Mouse (Mus musculus) cerebellum, adult 2 months (tissue): ENCODE measurements around the gene 6430548M08Rik. TPM values are rescaled to one million over a fixed set of nuclear protein-coding genes. Genes with fewer than 3 reads are reported as not detected.
A peak's percentile ranks its signal among the peaks of the same experiment; 100 is the strongest.

Experiments used
- DNase-seq, 2 experiments: peaks; one replicate each; pipeline ENCODE4 v3.0.0; 2021
- H3K27ac ChIP-seq: fragments of 200-500 bp; 2 replicates; pipeline ENCODE4 v1.5.1; 2012; ENCODE audit warnings: low read length, control low read depth, inconsistent platforms; ENCODE audit not compliant: insufficient read depth
- H3K27me3 ChIP-seq: fragments of 200-500 bp; 2 replicates; pipeline ENCODE4 v1.6.1; 2012; ENCODE audit warnings: inconsistent platforms, mild to moderate bottlenecking, low read length, moderate library complexity; ENCODE audit not compliant: control insufficient read depth, insufficient read depth
- H3K4me1 ChIP-seq: fragments of 200-500 bp; 2 replicates; pipeline ENCODE4 v1.6.1; 2011; ENCODE audit warnings: low read length; ENCODE audit not compliant: control insufficient read depth, insufficient read depth
- H3K4me3 ChIP-seq: fragments of 200-500 bp; replicated peaks from 2 replicates; pipeline ENCODE3; 2011; ENCODE audit warnings: mild to moderate bottlenecking, low read depth, low read length, control low read depth; ENCODE audit not compliant: insufficient read depth
- CTCF ChIP-seq: fragments of 200-500 bp; IDR thresholded peaks from 2 replicates; pipeline ENCODE4 v1.5.1; 2011; ENCODE audit warnings: low read depth, mild to moderate bottlenecking, control low read depth, low read length, moderate library complexity, borderline replicate concordance; ENCODE audit not compliant: insufficient read depth
- POLR2A ChIP-seq: fragments of 200-500 bp; IDR thresholded peaks from 2 replicates; pipeline ENCODE4 v1.6.1; 2011; ENCODE audit warnings: low read length, control low read depth, borderline replicate concordance; ENCODE audit not compliant: insufficient read depth
- WGBS: fragments of 180-500 bp; shearing (Covaris S2); methylation state at CpG from one replicate; pipeline ENCODE4 v1.1.7; 2018; 5-methylcytosine and 5-hydroxymethylcytosine counted together
- polyA plus RNA-seq: library from polyadenylated mRNA; depleted of rRNA; stranded (reverse); fragments of >200 nt; gene quantifications from 2 replicates; pipeline ENCODE4 v1.2.3, GENCODE M21; 2012

6430548M08Rik gene
- polyA plus RNA-seq, 1 experiment: 175 TPM

DNA sequence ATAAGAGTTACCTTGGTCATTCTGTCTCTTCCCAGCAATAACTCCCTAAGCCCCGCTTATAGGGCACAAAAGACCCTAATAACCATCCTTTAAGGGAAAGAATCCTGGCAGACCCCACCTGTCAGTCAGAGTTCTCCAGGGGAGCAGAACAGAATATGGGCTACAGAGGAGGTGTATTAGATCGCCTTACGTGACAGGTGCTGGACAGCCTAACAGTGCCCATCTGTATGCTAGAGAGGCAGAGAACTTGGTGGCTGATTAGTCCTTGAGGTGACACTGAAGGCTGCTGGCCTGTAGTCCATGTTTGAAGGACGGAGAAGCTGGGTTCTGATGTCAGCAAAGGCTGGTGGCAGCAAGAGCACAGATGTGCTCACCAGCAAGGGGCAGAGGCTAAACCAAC is 3.0 kb upstream of the 6430548M08Rik start:
- TF ChIP-seq POLR2A (no peak), CTCF (no peak)
- H3K27me3 ChIP-seq: no peaks in the 10 kb centered on the region
- 87% methylated on average over 4 of the region's 4 CpGs for WGBS
- DNase-seq: no peak
- H3K4me1 ChIP-seq: peaks cover 6% of the 10 kb centered on the region
- no peak overlapping the region for H3K4me3 ChIP-seq
- H3K27ac ChIP-seq: no peak overlapping the region

DNA sequence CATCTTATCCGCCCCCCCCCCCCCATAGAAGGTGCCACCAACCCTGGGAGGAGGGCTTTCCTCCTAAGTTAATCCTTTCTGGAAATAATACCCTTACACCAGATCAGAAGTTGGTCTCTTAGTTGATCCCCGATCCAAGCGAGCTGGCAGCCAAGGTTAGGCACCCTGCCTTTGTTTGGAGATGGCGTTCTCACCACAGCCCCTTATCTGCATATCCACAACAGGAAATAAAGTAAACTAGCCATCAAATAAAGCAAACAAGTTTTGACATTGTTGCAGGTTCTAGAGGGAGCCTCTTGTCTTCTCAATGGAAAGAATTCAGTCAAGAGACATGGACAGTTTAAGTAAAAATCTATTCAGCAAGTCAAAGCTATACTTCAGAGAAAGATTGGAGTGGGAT is 2.6 kb upstream of the 6430548M08Rik start:
- WGBS: 71% methylated on average over 4 of the region's 4 CpGs
- H3K4me1 ChIP-seq: peaks cover 8% of the 10 kb centered on the region
- DNase-seq: no peak
- no peak overlapping the region for H3K27ac ChIP-seq
- no peaks in the 10 kb centered on the region for H3K27me3 ChIP-seq
- H3K4me3 ChIP-seq: no peak overlapping the region
- TF ChIP-seq POLR2A (no peak), CTCF (no peak)

DNA sequence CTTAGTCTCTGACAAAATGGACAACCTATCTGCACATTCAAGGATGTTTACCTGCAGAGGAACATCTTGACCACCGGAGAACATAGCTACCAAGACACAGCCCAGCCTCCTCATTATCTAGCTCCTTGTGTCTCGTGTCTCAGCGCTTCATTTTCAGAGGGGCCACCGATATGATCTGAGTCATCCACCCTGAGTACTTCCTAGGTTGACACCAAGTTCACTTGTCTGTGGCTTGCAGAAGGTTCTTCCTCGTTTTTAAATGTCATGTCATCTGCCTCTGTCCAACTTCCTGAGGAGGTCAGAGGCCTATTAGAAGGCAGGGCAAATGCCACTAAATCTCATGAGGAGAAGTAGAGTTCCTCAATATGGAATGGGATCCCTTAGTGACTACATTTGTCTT is 1.4 kb upstream of the 6430548M08Rik start:
- DNase-seq: no peak
- H3K4me3 ChIP-seq: no peak overlapping the region
- no peak overlapping the region for H3K27ac ChIP-seq
- peaks cover 8% of the 10 kb centered on the region for H3K4me1 ChIP-seq
- TF ChIP-seq CTCF (no peak), POLR2A (no peak)
- H3K27me3 ChIP-seq: no peaks in the 10 kb centered on the region
- 85% methylated on average over 5 of the region's 5 CpGs for WGBS

DNA sequence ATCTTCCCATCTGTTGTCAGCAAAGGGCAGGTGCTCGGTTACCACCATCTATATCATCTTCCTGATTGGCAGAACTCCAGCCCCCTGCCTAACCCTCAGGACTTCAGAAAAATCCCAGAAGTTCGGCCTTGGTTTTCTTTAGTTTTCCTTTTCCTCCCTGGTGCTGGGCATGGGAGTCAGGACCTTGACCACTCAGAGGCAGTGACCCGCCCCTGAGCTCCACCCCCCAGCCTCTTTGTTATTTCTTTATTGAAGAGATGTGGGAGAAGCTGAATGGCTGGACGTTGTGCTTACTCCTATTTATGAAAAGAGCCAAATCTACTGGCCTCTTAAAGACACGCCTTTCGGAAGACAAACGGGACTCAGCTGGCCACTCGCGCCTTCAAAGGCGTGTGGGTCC is 646 bp upstream of the 6430548M08Rik start:
- Histone ChIP-seq H3K4me1 (peaks cover 10% of the 10 kb centered on the region), H3K27ac (peak overlapping the region; percentile 83), H3K27me3 (no peaks in the 10 kb centered on the region), H3K4me3 (peak overlapping the region; percentile 70)
- DNase-seq: peak in 1 of 2 experiments; percentile 57
- TF ChIP-seq POLR2A: no peak
- TF ChIP-seq CTCF: no peak
- WGBS: 1% methylated on average over 10 of the region's 10 CpGs

DNA sequence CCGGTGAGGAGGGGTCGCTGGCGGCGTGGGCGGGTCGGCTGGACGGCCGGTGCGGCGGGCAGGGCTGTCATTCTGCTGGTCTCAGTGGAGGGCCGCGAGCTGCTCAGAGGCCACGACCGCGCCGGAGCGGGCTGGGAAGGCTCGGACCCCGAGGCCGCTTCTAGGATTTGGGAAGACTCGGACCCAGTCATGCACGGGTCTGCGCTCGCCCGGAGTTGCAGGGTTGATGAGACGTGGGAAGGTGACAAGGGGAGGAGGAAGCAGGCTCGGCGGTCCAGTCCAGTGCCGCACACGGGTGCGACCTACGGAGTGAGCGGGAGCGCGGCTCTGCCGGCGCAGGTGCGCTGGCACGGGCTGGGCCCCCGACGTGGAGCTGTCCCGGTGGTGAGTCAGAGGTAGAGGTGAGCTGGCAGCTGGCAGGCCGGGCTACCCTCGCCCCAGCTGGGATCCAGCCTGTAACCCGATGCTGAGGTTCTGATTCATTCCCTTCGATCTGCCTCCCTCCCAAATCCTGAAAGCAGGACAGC is 426 bp downstream of the 6430548M08Rik start:
- 1% methylated on average over 45 of the region's 46 CpGs for WGBS
- H3K4me1 ChIP-seq: peaks cover 19% of the 10 kb centered on the region
- TF ChIP-seq CTCF: no peak
- no peak for TF ChIP-seq POLR2A
- peak overlapping the region; percentile 82 for H3K4me3 ChIP-seq
- peak overlapping the region; percentile 70 for H3K27ac ChIP-seq
- H3K27me3 ChIP-seq: no peaks in the 10 kb centered on the region
- DNase-seq: peak; percentile 78 to 80

DNA sequence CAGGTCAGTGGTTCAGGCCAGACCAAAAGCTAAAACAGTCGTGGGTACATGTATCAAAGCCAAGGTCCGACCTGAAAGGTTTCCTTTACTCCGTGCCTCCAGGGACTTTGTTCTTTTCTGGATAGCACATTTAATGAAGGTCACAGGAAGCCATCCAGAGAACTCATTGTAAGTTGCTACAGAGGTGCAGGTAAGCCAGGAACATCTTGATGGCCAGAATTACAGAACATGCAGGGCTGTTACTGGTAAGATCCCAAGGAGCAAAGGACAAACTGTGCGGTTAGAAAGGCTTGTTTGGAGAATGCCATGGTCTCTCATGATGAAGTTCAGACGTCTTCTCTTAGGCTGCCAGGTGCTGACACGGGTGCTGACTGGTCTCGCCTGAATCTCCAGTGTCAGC is 2.6 kb downstream of the 6430548M08Rik start:
- no peak overlapping the region for H3K27ac ChIP-seq
- H3K4me3 ChIP-seq: no peak overlapping the region
- H3K4me1 ChIP-seq: peaks cover 27% of the 10 kb centered on the region
- TF ChIP-seq POLR2A (no peak), CTCF (no peak)
- WGBS: 56% methylated on average over 7 of the region's 7 CpGs
- no peak for DNase-seq
- H3K27me3 ChIP-seq: no peaks in the 10 kb centered on the region

DNA sequence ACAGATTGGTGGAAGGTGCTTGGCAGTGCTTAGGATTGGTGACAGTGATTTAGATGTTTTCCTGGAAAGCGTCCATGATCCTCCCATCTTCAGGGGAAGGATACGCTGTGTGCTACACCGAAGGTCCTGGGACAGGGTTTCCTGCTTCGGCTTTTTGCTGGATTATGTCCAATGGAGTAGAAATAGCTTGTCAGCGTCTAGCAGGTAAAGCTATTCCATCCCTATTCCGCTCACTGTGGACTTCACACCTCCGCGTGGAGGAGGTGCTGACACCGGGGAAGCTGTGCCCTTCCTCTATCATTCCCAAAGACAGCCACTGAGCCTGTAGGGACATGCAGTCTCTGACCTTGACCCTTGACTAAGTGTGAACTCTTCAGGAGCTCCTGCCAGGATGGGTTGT is 4.2 kb downstream of the 6430548M08Rik start:
- TF ChIP-seq POLR2A: no peak
- no peak for TF ChIP-seq CTCF
- no peak for DNase-seq
- Histone ChIP-seq H3K27me3 (no peaks in the 10 kb centered on the region), H3K4me3 (no peak overlapping the region), H3K4me1 (peaks cover 30% of the 10 kb centered on the region), H3K27ac (no peak overlapping the region)
- WGBS: 55% methylated on average over 9 of the region's 9 CpGs

DNA sequence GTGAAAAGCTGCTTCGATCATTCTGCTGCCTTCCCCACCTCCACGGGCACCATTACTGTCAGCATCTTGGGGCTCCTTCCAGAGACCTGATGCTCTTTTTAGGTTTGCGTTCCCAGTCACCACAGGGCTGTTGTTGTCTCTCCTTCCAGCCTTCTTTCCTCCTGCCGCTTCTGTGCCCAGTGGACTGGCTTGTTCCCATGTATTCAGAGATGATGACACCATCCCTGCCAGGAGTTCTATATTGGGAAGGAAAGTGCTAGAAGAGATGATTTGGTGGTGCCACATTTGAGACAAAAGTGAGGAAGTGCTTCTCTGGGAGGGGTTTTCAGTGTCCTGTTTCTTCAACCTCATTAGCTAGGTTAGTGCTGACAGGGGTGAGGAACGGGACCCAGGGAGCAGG is 4.9 kb downstream of the 6430548M08Rik start:
- no peaks in the 10 kb centered on the region for H3K27me3 ChIP-seq
- no peak overlapping the region for H3K27ac ChIP-seq
- H3K4me3 ChIP-seq: no peak overlapping the region
- no peak for DNase-seq
- TF ChIP-seq CTCF (no peak), POLR2A (no peak)
- H3K4me1 ChIP-seq: peaks cover 30% of the 10 kb centered on the region
- WGBS: 49% methylated on average over 5 of the region's 5 CpGs

DNA sequence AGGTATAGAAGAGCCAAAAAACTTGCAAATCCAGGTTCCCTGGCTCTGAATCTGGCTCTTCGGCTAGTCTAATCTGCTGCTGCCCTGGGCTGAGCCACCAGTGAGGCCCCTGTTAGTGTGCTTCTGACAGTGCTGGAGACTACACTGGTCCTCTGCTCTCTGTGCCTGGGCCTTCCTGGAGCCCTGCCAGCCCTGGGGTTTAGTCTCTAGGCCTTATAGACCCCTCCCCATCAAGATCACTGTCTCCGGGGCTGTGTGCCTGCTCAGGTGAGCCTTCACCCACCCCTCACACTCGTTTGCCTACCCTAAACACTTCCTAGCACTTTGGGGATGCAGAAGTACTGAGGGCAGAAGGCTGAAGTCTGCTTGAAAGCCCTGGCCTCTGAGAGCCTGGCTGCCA is 5.5 kb downstream of the 6430548M08Rik start:
- TF ChIP-seq POLR2A: no peak
- no peak for TF ChIP-seq CTCF
- no peaks in the 10 kb centered on the region for H3K27me3 ChIP-seq
- no peak overlapping the region for H3K4me3 ChIP-seq
- no peak for DNase-seq
- WGBS: 56% methylated on average over 3 of the region's 3 CpGs
- no peak overlapping the region for H3K27ac ChIP-seq
- H3K4me1 ChIP-seq: peaks cover 31% of the 10 kb centered on the region
